Mouse (Mus musculus): ENCODE measurements around the gene Gm27027.
A peak's percentile ranks its signal among the peaks of the same experiment; 100 is the strongest.

Gene Gm27027

GRCm38 (mm10) chr2:93996254-93996653, at the start of gene Gm27027:
Gm27027 (minus strand) TSS chr2:93996354.
- DNase-seq (ENCODE audit: extremely low spot score, low spot score): no peak

GRCm38 (mm10) chr2:94045411-94046090, 49.4 kb upstream of the Gm27027 start:
- DNase-seq (ENCODE audit: extremely low spot score, low spot score): no peak

GRCm38 (mm10) chr2:94044174-94044573, 48.0 kb upstream of the Gm27027 start:
- no peak for DNase-seq (ENCODE audit: extremely low spot score, low spot score)

GRCm38 (mm10) chr2:94043662-94044061, 47.5 kb upstream of the Gm27027 start:
- DNase-seq (ENCODE audit: extremely low spot score, low spot score): no peak

- no peak for DNase-seq (ENCODE audit: extremely low spot score, low spot score)
Observed at GRCm38 (mm10) chr2:94042461-94042860, 46.3 kb upstream of the Gm27027 start.

- no peak for DNase-seq (ENCODE audit: extremely low spot score, low spot score)
Observed at GRCm38 (mm10) chr2:94040391-94041125, 44.4 kb upstream of the Gm27027 start.

- peak; percentile 68 for DNase-seq (ENCODE audit: extremely low spot score, low spot score)
Observed at GRCm38 (mm10) chr2:94035428-94036331, 39.5 kb upstream of the Gm27027 start.

GRCm38 (mm10) chr2:94030602-94031001, 34.4 kb upstream of the Gm27027 start:
- no peak for DNase-seq (ENCODE audit: extremely low spot score, low spot score)

- DNase-seq (ENCODE audit: extremely low spot score, low spot score): no peak
Observed at GRCm38 (mm10) chr2:94024637-94025036, 28.5 kb upstream of the Gm27027 start.

GRCm38 (mm10) chr2:94010335-94011291, 14.5 kb upstream of the Gm27027 start, which contains the start of gene Alkbh3:
Alkbh3 (minus strand) TSS chr2:94010807.
- peak; percentile 98 for DNase-seq (ENCODE audit: extremely low spot score, low spot score)

GRCm38 (mm10) chr2:94002331-94002730, 6.2 kb upstream of the Gm27027 start:
- peak; percentile 91 for DNase-seq (ENCODE audit: extremely low spot score, low spot score)

- DNase-seq (ENCODE audit: extremely low spot score, low spot score): no peak
Observed at GRCm38 (mm10) chr2:94001918-94002317, 5.8 kb upstream of the Gm27027 start.

- DNase-seq (ENCODE audit: extremely low spot score, low spot score): no peak
Observed at GRCm38 (mm10) chr2:94001411-94001810, 5.3 kb upstream of the Gm27027 start.

- DNase-seq (ENCODE audit: extremely low spot score, low spot score): no peak
Observed at GRCm38 (mm10) chr2:93992810-93993209, 3.3 kb downstream of the Gm27027 start.

- DNase-seq (ENCODE audit: extremely low spot score, low spot score): no peak
Observed at GRCm38 (mm10) chr2:93992259-93992658, 3.9 kb downstream of the Gm27027 start.

GRCm38 (mm10) chr2:93991336-93991735, 4.8 kb downstream of the Gm27027 start:
- no peak for DNase-seq (ENCODE audit: extremely low spot score, low spot score)

GRCm38 (mm10) chr2:93988440-93988839, 7.7 kb downstream of the Gm27027 start:
- no peak for DNase-seq (ENCODE audit: extremely low spot score, low spot score)

- no peak for DNase-seq (ENCODE audit: extremely low spot score, low spot score)
Observed at GRCm38 (mm10) chr2:93982457-93983235, 13.5 kb downstream of the Gm27027 start.

- DNase-seq (ENCODE audit: extremely low spot score, low spot score): no peak
Observed at GRCm38 (mm10) chr2:93979249-93980120, 16.7 kb downstream of the Gm27027 start.
